Mouse (Mus musculus) testis, adult 2 months (tissue): ENCODE measurements around the gene Plekhj1.

Source experiments
- CTCF ChIP-seq: fragments of 200-500 bp; IDR thresholded peaks from 2 replicates; pipeline ENCODE4 v1.5.1; 2012; ENCODE audit warnings: low read depth, mild to moderate bottlenecking, inconsistent platforms, low read length, moderate library complexity; ENCODE audit not compliant: control insufficient read depth, insufficient read depth, insufficient replicate concordance
- POLR2A ChIP-seq: fragments of 200-500 bp; IDR thresholded peaks from 2 replicates; pipeline ENCODE4 v1.6.1; 2012; ENCODE audit warnings: low read depth, mild to moderate bottlenecking, inconsistent platforms, low read length, moderate library complexity; ENCODE audit not compliant: control insufficient read depth

GRCm38 (mm10) chr10:80842334-80842733 is 43.9 kb upstream of the Plekhj1 start:
- TF ChIP-seq POLR2A = no peak
- no peak for TF ChIP-seq CTCF
